Mouse (Mus musculus): ENCODE results near the gene Dhfr.
"Not testable (repeated sequence)": the region's sequence is repeated elsewhere in the genome, so short reads cannot be mapped to it uniquely, and the experiment has no call there.

Dhfr gene

DNA sequence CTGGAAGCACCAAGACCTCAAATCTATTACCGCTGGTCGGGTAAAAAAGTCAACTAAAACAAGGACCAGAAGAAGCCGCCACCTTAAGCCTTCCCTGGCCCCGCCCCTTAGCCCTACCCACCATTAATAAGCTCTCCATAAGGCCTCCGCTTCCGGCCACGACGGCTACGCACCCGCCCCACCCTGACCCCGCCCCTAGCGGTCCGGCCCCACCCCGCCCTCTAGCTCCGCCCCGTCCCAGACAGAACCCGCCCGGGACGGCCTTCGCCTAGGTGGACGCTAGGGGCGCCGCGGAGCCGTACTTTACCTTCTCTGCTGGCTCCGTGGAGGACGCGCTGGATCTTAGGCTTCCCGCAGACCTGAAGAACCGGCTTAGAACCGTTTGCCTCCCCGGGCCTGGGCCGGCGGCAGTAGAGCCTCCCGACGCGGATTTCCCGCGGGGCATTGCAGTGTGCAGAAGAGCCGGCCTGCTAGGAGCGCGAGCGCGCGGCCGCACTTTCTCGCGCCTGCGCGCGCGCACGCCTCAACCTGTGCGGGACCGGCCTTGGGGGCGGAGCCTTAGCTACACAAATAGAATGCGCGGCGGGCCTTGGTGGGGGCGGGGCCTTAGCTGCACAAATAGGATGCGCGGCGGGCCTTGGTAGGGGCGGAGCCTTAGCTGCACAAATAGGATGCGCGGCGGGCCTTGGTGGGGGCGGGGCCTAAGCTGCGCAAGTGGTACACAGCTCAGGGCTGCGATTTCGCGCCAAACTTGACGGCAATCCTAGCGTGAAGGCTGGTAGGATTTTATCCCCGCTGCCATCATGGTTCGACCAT, at the start of gene Dhfr, which contains the start of gene Msh3:
Dhfr (plus strand) TSS at position 271 of the 816 bp plus-strand sequence.
Msh3 (minus strand) TSS at position 548 of the 816 bp plus-strand sequence.
- in situ Hi-C loops (cut with MboI) = no loop called here

GRCm38 (mm10) chr13:92305680-92306079, 48.8 kb upstream of the Dhfr start, which contains the start of gene Gm20379:
Gm20379 (plus strand) TSS chr13:92305980.
- in situ Hi-C loops (cut with MboI) = no loop called here

DNA sequence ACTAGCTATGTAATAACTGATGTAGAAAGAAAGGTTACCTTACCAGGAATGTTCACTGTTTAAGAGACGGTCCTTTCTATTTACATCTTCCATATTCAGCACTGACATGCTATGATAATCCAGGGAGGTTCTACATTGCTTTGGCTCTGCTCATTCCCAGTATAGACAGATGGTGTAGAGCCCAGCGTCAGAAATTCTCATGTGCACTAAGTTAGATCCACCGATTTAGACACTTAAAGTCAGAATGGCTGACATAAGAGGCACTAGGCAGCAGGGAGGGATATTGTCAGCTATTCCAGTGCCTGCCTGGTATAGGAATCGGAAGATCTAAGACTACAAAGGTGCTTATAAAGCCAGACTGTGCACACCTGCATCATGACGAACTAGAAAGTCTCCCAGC, 39.9 kb upstream of the Dhfr start:
- in situ Hi-C loops (cut with MboI) = no loop called here

DNA sequence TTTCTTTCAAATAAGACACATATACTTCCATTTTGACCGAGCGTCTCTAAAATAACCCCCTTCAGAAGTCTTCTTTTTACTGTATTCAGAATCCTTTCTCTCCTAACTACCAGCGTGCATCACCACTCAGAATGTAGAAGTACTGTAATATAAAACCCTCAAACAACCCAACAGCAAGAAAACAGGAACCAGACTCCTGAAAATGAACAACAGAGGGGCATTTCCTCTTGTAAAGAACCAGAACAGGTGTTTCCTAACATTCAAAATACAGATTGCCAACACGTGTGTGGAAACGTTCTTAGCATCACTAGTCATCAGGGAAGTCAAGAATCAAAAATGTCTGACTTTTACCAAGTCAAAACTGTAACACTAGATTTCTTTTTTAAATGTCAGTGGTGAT, 33.8 kb upstream of the Dhfr start:
- in situ Hi-C loops (cut with MboI) = no loop called here

DNA sequence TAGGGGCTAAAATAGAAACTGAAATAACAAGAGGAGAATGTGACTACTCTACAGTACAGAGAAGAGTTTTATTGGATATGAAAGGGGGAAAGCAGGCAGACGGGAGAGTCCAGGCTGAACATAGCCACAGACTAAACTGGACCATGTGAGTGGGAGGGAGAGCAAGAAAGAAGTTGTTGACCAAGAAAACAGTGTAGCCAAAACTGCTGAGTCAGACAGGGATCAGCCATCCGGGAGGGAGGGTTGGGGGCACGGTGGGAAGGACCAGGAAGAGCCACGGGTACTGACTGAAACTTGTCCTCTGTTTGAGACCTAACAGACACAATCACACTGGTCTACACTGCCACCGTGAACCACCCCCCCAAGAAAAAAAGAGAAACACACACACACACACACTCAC, 28.5 kb upstream of the Dhfr start:
- in situ Hi-C loops (cut with MboI) = no loop called here

DNA sequence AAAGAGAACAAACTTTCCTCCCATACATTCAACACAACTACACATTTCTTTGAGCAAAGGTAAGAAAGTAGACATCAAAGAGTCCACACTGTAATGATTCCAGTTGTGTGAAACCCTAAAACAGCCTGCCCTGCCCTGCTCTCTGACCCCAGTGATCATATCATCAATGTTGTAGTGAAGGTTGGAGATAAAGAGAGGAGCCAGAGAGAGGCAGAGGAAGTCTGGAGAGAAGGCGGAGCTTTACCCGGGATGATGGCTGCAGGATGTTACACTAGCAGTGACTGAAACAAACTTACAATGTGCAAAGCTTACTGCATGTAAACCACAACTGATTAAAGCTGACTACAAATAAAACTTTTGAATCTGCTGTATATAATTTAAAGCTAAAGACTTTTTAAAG, 26.5 kb upstream of the Dhfr start:
- in situ Hi-C loops (cut with MboI) = no loop called here

DNA sequence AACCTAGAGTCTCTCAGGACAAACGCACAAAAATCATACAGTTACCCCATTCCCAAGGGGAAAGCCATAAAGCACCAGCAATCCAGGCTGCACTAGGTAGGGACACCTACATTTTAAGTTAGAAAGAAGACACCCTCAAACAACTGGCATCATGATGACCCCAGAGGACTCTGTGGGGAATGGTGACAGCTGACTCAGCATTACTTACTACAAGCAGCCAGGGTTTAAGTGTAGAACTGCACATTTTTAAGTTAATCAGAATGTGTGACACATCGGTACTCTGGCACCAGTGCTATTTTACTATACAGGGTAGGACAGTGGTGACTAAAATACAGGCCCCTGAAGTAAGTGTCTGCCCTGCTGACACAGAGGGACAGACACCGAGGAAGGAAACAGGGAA, 23.9 kb upstream of the Dhfr start:
- in situ Hi-C loops (cut with MboI) = no loop called here

DNA sequence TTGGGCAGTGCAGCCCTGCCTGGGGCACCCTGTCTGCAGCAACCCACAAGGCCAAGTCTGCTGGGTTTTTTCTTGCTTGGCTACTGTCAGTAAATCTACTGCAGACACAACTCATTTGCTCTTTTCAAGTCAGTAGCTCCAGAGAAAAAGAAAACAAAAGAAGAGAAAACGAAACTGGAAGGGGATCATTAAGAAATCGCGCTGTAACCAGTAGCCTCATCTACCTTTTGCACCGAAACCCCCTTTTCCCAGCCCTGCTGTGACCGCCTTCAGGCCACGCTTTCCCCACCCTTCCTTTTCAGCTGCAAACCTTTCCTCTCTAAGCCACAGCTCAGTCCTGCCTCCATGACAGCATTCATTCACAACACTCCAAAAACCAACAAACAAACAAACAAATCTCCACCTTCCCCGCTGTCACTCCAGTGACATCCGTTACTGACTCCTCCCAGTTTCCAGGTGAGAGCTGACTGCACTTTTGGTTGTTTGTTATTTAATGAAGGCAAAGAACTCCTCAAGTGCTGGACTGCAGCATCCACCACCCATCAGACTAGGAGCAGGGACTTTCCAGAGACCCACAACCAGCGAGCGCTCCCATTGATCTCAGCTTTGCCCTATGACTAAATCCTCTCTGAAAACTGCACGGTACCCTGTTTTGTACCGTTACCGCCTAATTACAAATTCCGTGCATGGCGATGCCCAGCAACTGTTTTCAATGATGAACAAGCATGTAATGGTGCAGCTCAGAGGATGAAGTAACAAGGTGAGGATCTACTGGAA, 22.2 kb upstream of the Dhfr start:
- in situ Hi-C loops (cut with MboI) = no loop called here

DNA sequence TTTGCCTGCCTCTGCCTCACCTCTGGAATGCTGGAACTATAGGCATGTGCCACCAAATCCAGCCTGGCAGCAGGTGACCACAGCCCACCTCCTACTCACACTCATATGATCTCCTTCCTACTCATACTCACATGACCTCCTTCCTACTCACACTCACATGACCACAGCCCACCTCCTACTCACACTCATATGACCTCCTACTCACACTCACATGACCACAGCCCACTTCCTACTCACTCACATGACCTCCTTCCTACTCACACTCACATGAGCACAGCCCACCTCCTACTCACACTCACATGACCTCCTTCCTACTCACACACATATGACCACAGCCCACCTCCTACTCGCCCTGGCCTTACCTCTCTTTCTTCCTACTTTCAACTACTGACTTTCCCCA, 17.7 kb upstream of the Dhfr start:
- in situ Hi-C loops (cut with MboI) = no loop called here

GRCm38 (mm10) chr13:92337773-92338462, 16.6 kb upstream of the Dhfr start:
- in situ Hi-C loops (cut with MboI) = no loop called here

- in situ Hi-C loops (cut with MboI) = no loop called here
Measured at GRCm38 (mm10) chr13:92339787-92340186, 14.7 kb upstream of the Dhfr start.

DNA sequence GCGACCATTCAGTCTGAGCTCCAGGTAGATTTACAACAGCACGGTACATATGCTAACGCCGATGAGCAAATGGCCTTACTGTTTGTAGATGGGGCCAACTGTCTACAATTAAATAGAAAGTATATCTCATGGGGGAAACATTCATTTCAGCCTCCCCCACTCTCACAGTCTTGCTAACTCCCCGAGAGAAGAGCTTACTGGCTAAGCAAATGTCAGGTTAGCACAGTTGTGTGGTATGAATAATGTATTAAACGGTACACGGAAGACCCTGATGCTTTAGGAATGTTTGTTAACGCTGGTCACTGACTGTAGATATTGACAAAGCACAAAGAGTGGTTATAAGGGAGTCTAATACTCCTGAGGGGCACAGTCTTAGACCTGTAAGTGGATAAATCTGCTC, 10.5 kb upstream of the Dhfr start:
- in situ Hi-C loops (cut with MboI) = no loop called here

DNA sequence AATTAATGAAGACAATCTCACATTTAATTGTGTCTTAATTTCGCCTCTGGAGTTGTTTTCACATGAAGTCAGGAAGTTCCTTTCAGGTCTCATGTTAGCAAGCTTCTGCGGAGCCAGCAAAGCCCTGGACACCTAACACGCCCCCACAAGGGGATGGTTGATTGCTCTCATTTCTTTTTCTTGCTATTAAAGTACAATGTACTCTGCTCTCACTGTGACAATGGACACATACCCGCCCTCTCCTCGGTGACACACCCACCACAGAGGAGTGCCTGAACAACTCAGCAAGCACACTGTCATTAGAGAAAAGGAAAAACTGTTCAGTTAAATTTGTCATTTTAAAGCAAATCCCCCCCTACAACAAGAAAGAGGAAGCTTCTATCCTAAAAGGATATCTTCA, 8.2 kb upstream of the Dhfr start:
- in situ Hi-C loops (cut with MboI) = no loop called here

DNA sequence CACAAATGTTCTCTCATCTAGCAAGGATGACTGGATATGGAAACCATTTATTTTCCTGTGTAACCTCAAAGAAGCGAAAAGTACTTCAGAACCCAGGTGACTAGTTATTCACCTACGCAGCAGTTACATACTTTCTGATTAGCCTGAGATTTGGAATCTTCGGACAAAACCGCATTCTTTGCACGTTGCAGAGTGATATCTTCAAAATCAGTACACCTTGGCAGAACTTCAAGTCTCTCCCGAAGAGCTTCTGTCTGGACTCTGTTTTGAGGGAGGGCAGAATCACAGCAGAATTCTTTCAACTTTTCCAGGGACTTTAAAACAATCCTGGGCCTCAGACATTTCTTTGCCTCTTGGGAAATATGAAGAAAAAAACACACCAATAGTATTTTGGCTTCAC, 3.4 kb upstream of the Dhfr start:
- in situ Hi-C loops (cut with MboI) = no loop called here

GRCm38 (mm10) chr13:92353956-92354355, 570 bp upstream of the Dhfr start:
- in situ Hi-C loops (cut with MboI) = no loop called here

DNA sequence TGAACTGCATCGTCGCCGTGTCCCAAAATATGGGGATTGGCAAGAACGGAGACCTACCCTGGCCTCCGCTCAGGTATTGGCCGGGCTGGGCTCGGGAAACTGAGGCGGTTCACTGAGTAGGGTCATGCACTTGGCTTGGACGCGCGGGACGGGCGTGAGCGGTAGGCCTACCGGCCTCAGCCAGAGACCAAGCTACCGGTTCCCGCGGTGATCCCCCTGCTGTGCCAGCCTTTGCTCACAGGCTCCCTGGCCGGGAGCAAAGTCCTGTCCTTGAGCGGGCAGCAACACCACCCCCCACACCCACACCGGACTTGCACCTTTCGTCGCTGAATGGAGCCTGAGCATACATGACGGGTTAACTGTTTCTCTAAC, 732 bp downstream of the Dhfr start:
- in situ Hi-C loops (cut with MboI) = no loop called here

DNA sequence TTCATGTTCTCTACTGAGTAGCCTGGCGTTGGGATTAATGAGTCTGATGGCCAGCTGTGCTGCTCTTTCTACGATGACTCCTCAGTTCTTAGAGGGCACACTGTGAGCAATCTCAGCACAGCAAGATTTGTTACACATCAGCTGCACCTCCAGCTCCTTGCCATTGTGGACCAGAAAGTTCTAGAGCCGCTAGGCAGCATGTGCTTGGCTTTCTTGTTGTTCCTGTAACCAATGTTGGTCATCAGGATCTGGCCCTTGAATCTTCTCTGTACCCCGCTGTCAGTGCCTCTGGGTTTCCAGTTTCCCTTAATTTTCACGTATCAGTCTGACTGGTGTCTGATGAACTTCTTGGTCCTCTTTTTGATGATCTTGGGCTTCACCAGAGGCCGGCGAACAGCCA, 1.9 kb downstream of the Dhfr start:
- in situ Hi-C loops (cut with MboI) = no loop called here

- in situ Hi-C loops (cut with MboI) = no loop called here
Measured at GRCm38 (mm10) chr13:92357644-92358043, 3.1 kb downstream of the Dhfr start.

- in situ Hi-C loops (cut with MboI) = no loop called here
Measured at GRCm38 (mm10) chr13:92361609-92362008, 7.1 kb downstream of the Dhfr start.

DNA sequence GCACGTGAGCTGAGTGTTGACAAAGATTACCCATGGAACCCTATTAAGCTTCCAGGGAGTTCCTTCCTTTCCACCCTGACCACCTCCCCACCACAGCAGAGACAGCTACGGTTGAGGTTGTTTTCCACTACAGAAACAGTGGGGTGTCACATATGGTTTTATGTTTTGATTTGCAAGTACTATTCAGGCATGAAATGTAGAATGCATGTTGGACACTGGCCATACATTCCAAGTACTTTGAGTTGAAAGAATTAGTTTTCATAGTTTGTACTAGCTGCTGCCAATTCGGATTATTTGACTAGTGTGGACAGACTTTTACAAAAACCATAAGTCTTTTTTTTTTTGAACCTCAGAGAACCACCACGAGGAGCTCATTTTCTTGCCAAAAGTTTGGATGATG, 10.8 kb downstream of the Dhfr start:
- in situ Hi-C loops (cut with MboI) = no loop called here

- in situ Hi-C loops (cut with MboI) = no loop called here
Measured at GRCm38 (mm10) chr13:92370811-92371210, 16.3 kb downstream of the Dhfr start.

DNA sequence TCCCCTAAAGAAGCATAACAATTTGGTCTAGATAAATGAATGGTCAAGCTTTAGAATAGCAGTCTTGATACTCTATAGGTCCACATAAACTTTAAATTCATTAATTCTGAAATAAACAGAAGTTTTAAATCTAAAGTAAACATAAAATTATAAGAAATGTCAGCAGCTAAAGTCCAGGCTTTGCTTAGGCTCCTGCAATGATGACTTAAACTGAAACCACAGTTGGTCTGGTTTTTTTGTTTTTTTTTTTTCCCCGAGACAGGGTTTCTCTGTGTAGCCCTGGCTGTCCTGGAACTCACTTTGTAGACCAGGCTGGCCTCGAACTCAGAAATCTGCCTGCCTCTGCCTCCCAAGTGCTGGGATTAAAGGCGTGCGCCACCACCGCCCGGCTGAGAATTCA, 16.9 kb downstream of the Dhfr start:
- in situ Hi-C loops (cut with MboI) = not testable (repeated sequence)

DNA sequence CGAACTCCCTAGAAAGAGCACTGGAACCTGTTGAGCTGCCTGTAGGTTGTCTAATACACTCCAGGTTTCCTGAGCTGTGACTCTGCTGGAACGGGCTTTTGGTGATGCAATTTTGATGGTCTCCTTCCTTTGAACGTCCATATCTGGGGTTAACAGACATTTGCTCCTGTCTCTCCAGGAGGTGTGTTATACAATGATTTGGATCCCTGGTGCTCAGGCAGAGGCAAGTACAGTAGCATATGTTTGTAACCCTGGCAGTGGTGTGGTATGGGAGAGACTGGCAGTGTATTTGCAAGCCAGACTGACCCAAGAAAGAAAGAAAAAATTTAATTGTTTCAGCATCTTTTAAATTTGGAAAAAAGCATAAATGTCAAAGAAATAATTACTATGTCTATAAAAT, 32.8 kb downstream of the Dhfr start:
- in situ Hi-C loops (cut with MboI) = no loop called here

All from mature B cell (primary cell).